Mouse (Mus musculus) cerebellum, postnatal 25 days (tissue): ENCODE data around the gene Fancm.
A peak's percentile ranks its signal among the peaks of the same experiment; 100 is the strongest.
"Not testable (repeated sequence)": the region's sequence is repeated elsewhere in the genome, so short reads cannot be mapped to it uniquely, and the experiment has no call there.

Experiments
- DNase-seq, 2 experiments: peaks; one replicate each; pipeline ENCODE4 v3.0.0; 2021; ENCODE audit warnings: mixed read lengths in 2 of 2

Gene Fancm

DNA sequence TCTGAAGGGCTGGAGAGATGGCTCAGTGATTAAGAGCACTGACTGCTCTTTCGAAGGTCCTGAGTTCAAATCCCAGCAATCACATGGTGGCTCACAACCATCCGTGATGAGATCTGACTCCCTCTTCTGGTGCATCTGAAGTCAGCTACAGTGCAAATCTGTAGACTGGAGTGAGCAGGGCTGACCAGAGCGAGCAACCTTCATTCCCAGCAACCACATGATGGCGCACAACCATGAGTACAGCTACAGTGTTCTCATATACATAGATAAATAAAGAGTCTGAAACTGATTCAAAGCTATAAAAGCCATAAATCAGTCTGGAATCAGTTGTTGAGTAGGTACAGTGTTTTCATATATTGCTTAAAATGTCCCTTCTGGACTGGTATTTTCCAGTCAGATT, 60.7 kb downstream of the Fancm start:
- not testable (repeated sequence) for DNase-seq

DNA sequence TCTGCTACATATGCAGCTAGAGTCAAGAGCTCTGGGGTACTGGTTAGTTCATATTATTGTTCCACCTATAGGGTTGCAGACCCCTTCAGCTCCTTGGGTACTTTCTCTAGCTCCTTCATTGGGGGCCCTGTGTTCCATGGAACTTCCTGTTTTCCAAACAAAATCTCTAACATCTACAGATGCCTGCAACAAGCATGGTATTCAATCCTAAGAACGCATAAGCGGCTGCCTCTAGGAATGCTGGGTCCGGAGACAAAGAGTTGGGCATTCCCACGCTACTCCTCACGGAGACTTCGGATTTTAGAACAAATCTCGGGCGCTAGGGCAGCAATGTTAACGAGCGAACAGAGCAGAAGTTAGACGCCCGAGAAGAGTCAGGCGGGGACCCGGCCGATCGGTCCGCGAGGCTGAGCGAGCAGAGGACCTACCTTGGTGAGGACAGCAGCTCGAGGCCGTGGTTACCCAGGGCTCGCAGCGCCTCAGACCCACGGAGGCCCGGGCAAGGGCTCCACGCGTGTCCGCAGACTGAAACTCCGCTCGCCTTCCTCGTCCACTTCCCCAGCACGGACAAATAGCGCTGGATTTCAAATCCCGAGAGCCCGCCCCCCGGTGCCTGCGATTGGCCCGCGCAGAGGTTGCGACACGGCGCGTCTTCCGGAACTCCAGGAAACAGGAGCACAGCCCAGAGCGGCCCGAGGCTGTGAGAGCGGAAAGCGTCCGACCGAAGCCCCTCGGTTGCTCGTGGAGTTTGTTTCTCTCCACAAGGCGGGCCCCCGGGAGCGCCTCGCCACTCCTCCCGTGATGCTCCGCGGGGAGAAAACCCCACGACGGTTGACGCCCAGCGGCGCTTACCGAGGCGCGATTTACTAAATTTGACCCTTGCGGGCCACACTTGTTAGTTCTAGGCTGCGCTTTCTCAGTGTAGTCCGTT, 96.9 kb downstream of the Fancm start, which contains the start of gene Mis18bp1:
Gene Mis18bp1, minus strand, starts transcription at position 584 of the 931 bp plus-strand sequence.
- DNase-seq, result peak; percentile 94 to 96

DNA sequence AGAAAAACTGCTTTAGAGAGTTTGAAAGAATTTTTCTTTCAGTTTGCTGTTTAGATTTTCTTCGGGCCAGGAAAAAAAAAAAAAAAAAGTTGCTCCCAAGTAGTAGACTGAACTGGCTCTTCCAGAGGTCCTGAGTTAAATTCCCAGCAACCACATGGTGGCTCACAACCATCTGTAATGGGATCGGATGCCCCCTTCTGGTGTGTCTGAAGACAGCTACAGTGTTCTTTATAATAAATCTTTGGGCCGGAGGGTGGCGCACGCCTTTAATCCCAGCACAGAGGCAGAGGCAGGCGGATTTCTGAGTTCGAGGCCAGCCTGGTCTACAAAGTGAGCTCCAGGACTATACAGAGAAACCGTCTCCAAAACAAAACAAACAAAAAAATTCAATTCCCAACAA, 97.6 kb downstream of the Fancm start:
- peak; percentile 66 to 70 for DNase-seq

DNA sequence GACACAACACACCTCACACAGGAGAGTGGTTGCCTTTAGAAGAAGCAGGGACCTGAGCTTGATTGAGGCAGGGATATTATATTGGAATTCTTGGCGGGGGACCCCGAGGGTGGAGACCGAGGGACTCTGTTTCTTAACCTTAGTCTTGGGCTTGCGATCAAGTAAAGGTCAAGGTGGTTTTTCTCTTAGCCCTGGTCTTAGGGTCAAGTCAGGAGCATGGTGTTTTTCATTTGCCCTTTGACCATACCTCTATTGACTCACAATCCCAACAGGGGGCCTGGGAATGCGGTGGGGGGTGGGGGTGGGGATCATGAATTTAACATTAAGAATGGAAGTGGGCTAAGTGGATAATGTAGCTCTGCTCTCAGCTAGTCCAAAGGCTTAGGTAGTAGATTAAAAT, 98.3 kb downstream of the Fancm start:
- DNase-seq, result no peak
